Mouse (Mus musculus): ENCODE results near the gene Gm8220.
"Not testable (repeated sequence)": the region's sequence is repeated elsewhere in the genome, so short reads cannot be mapped to it uniquely, and the experiment has no call there.

DNA sequence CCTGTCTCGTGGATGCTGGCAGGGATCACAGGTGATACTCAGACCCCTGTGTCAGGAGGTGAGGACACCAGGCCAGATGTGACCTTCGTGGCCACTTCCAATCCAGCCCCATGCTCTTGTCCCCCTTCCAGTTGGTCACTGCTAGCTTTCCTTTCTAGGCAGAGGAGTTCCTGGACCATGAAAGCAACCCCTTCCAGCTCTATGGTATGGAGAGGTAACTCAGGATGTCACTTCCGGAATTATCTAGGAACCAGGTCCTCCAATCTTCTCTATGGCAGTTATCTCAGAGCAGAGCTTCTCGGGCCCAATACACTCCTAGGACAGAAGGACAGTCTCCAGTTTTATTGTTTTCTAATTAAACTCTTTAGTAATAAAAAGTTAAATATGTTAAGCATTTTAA, 26.7 kb downstream of the Gm8220 start:
- TF ChIP-seq CTCF (IDR thresholded peaks at IDR 0.05; ENCODE audit: low read depth, low read length); GATA1 (IDR thresholded peaks at IDR 0.05; ENCODE audit: borderline replicate concordance, low read length); POLR2AphosphoS5 (IDR thresholded peaks at IDR 0.05; ENCODE audit: insufficient replicate concordance, low read depth, low read length); TAL1 (conservative IDR thresholded peaks at IDR 0.05; ENCODE audit: low read depth, low read length): not testable (repeated sequence)

All from G1E (cell line).